Comparison of ENCODE assay signal across 11 mouse cellular contexts in the genomic region with DNA sequence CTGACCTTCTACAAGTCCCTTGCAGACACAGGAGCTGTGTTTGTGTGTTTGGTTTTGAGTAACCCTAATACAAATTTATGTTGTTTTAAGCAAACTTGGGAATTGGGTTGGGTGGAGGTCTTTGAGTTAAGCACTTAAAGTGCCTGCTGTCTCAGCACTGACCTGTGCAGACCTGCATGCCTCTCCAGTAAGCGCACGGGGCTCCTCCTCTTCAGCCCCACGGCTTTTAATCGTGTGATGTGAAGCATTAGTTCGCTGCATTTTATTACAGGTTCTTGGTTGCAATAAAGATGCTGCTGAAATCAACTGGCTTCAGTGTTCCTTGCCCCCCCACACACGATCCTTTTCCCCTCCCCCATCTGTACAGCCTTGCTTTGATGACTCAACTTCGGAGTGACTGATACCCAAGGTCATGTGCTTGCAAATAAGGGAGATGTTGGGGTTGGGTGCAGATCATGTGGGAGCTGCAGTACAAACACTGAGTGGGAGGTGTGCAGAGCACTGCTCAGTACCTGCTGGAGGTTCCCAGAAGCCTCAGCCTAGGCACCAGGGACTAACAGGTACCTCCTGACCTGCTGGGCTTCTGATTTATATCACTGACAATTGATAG. TPM values are rescaled to one million over a fixed set of nuclear protein-coding genes. Genes with fewer than 3 reads are reported as not detected.
DNase-seq lines count a peak whose midpoint lies in the region; ATAC-seq and TF ChIP-seq lines count a peak whose summit lies in the region.
"Had no signal": no experiment of that assay in that cellular context is flagged by ENCODE, and none has a peak within 500 bp of the region (broad histone marks: within the 10 kb centered on the region; RNA-seq: fewer than 3 reads in every experiment).

No protein-coding gene starts in this region.

- peaks cover 22% of the 10 kb centered on the region for H3K4me1 ChIP-seq in liver, embryonic 12.5 days
- no peaks in the 10 kb centered on the region for H3K4me1 ChIP-seq in heart, adult 2 months (ENCODE audit: control insufficient read depth, insufficient read depth, low read length)

- no peak overlapping the region for H3K4me2 ChIP-seq in liver, embryonic 12.5 days

- H3K79me2 ChIP-seq in heart, adult 2 months (replicated peaks; ENCODE audit: control insufficient read depth, insufficient read depth, low read length): no peaks in the 10 kb centered on the region

- intact Hi-C loops in heart, adult 2 months (cut with DNase I): no loop called here

- H3K27me3 ChIP-seq in liver, embryonic 12.5 days (replicated peaks): no peaks in the 10 kb centered on the region
- no peaks in the 10 kb centered on the region for H3K27me3 ChIP-seq in heart, adult 2 months (ENCODE audit: control insufficient read depth, insufficient read depth, low read length)

- peak; percentile 17 for DNase-seq in 3T3-L1 (ENCODE audit: low read depth, low spot score)
- DNase-seq in 416B (ENCODE audit: low read depth): peak; percentile 66
- peak; percentile 54 for DNase-seq in adrenal gland, postnatal 10 days
- no peak for DNase-seq in urinary bladder, postnatal 4 days (ENCODE audit: low spot score in 2 of 2)
- DNase-seq in heart, adult 2 months: no peak
- no peak for DNase-seq in right cerebral cortex, postnatal 36 days (ENCODE audit: low spot score in 2 of 2)
- DNase-seq: kidney, adult 8-10 months had no signal

- no peak overlapping the region for H3K9ac ChIP-seq in liver, embryonic 12.5 days
- no peak overlapping the region for H3K9ac ChIP-seq in heart, adult 2 months (ENCODE audit: low read depth, low read length)

- no peak overlapping the region for H3K27ac ChIP-seq in liver, embryonic 12.5 days
- no peak overlapping the region for H3K27ac ChIP-seq in heart, adult 2 months
- H3K27ac ChIP-seq: limb, embryonic 10.5 days; macrophage had no signal

- peaks cover 53% of the 10 kb centered on the region for H3K36me3 ChIP-seq in liver, embryonic 12.5 days
- H3K36me3 ChIP-seq in heart, adult 2 months (ENCODE audit: control insufficient read depth, insufficient read depth, low read length): no peaks in the 10 kb centered on the region

- no peak for TF ChIP-seq CTCF in heart, adult 2 months (IDR thresholded peaks at IDR 0.05)

- no peak for TF ChIP-seq POLR2A in heart, adult 2 months (IDR thresholded peaks at IDR 0.05; ENCODE audit: insufficient read depth, low read depth, low read length)

- WGBS in liver, embryonic 12.5 days (ENCODE audit: insufficient replicate concordance): 79% methylated on average over 7 of the region's 7 CpGs
- WGBS in heart, adult 2 months: 73% methylated on average over 7 of the region's 7 CpGs

- no peak overlapping the region for H3K4me3 ChIP-seq in liver, embryonic 12.5 days
- no peak overlapping the region for H3K4me3 ChIP-seq in heart, adult 2 months
- H3K4me3 ChIP-seq: limb, embryonic 10.5 days had no signal

- H3K9me3 ChIP-seq in liver, embryonic 12.5 days (replicated peaks): no peaks in the 10 kb centered on the region
- H3K9me3 ChIP-seq: limb, embryonic 10.5 days had no signal

- peak; percentile 68 for ATAC-seq in liver, embryonic 12.5 days
- no peak for ATAC-seq in erythroid progenitor cell, adult 5-6 weeks (replicated peaks; ENCODE audit: low FRiP score, poor library complexity, severe bottlenecking)

- no peak for TF ChIP-seq EP300 in heart, adult 2 months (IDR thresholded peaks at IDR 0.05; ENCODE audit: insufficient read depth, low read depth, low read length)

RNA-seq across cellular contexts. Expression of a gene that starts 17.0 kb away (rescaled TPM):
- total RNA-seq in adrenal gland, postnatal 10 days (2021): 10 to 100 TPM; 18.0 to 27.0 TPM
- 5.6 and 6.3 TPM in 2 replicates for polyA plus RNA-seq in liver, embryonic 12.5 days (2016; fragmentation: Nextera tagmentation; extraction: Ambion mirVana)
- total RNA-seq in erythroid progenitor cell, adult 5-6 weeks (2015; ENCODE audit: low replicate concordance): not detected in 2 replicates
- total RNA-seq in erythroid progenitor cell, adult 5-6 weeks (2017; ENCODE audit: low replicate concordance): not detected in 2 replicates
- total RNA-seq in heart, adult 2 months (2021): 10 to 100 TPM; 10.2 to 12.4 TPM
- 7.3 and 12.0 TPM in 2 replicates for polyA plus RNA-seq in heart, adult 2 months (2012; rRNA removed)

RNA-seq across cellular contexts. Expression of a gene that starts 52.1 kb away (rescaled TPM):
- total RNA-seq in adrenal gland, postnatal 10 days (2021): 10 to 100 TPM; 74.0 to 86.7 TPM
- 31.4 and 32.8 TPM in 2 replicates for polyA plus RNA-seq in liver, embryonic 12.5 days (2016; fragmentation: Nextera tagmentation; extraction: Ambion mirVana)
- total RNA-seq in erythroid progenitor cell, adult 5-6 weeks (2015; ENCODE audit: low replicate concordance): 70.3 and 82.6 TPM in 2 replicates
- 110 and 113 TPM in 2 replicates for total RNA-seq in erythroid progenitor cell, adult 5-6 weeks (2017; ENCODE audit: low replicate concordance)
- 10 to 100 TPM; 56.6 to 61.0 TPM for total RNA-seq in heart, adult 2 months (2021)
- 42.2 and 83.2 TPM in 2 replicates for polyA plus RNA-seq in heart, adult 2 months (2012; rRNA removed)

RNA-seq across cellular contexts. Expression of a gene that starts 56.7 kb away (rescaled TPM):
- total RNA-seq in adrenal gland, postnatal 10 days (2021): 1 to 10 TPM; 1.2 to 1.7 TPM
- 0.75 and 0.79 TPM in 2 replicates for polyA plus RNA-seq in liver, embryonic 12.5 days (2016; fragmentation: Nextera tagmentation; extraction: Ambion mirVana)
- not detected in 2 replicates for total RNA-seq in erythroid progenitor cell, adult 5-6 weeks (2015; ENCODE audit: low replicate concordance)
- total RNA-seq in erythroid progenitor cell, adult 5-6 weeks (2017; ENCODE audit: low replicate concordance): not detected in 2 replicates
- total RNA-seq in heart, adult 2 months (2021): under 1 TPM; 0.07 to 0.10 TPM
- 0.12 and 0.16 TPM in 2 replicates for polyA plus RNA-seq in heart, adult 2 months (2012; rRNA removed)
- polyA plus RNA-seq: macrophage had no signal

Comparison
In these comparisons a context has a peak if more than half of its experiments do, and no peak if none do; other contexts are left out.
1. DNase-seq: peak in 3T3-L1 (single experiment), 416B (single experiment) and adrenal gland, postnatal 10 days (single experiment); none in urinary bladder, postnatal 4 days (0 of 2), heart, adult 2 months (0 of 2) and right cerebral cortex, postnatal 36 days (0 of 2).
2. RNA of a gene that starts 17.0 kb away (total RNA-seq): 18.0 to 27.0 TPM in adrenal gland, postnatal 10 days and 10.2 to 12.4 TPM in heart, adult 2 months; not detected in erythroid progenitor cell, adult 5-6 weeks; every median in the first group is over 10 times any median in the second.